In the genomic region with DNA sequence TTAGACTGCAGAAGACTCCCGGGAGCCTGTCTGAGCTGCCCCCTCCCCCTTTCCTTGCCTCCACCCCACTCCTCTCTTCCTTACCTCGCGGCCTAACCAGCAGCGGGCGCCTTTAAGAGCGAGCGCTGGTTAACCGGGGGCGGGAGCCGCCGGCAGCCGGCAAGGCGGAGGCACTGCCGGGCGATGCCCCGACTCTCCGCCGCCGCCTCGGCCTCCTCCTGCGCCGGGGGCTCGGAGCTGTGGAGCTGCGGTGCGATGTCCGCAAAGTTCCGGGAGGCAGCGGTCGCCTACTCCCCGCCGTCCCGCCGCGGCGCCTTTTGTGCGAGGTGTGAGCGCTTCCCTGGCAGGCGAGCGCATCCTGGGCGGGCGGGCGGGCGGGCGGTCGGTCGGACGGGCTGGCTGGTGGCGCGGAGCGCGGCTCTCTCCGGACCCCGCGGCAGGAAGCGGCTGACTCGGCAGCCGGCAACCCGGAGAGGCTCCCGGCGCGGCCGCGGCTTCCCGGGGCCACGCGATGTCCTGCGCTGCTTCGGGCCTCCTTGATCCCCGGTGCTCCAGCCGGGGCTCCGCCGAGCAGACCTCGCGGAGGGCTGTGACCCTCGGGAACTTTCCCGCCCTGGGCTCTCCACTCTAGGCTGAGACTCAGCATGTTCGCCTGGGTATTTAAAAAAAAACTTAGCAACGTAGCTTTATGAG, we compare ENCODE assay signal across 8 mouse cellular contexts. TPM values are rescaled to one million over a fixed set of nuclear protein-coding genes. Genes with fewer than 3 reads are reported as not detected.
DNase-seq lines count a peak whose midpoint lies in the region; ATAC-seq lines count a peak whose summit lies in the region.

A gene (plus strand): TSS at position 109 of the 693 bp plus-strand sequence.

- 0 out of 2 replicates have a peak, but pooled peaks have one; percentile 27 for ATAC-seq in megakaryocyte, adult 5-6 weeks (ENCODE audit: poor library complexity, severe bottlenecking)

- peak; percentile 61 to 70 for DNase-seq in adrenal gland, adult 18-20 months (ENCODE audit: low spot score in 2 of 2)
- DNase-seq in embryo, embryonic 10 days (ENCODE audit: low spot score): peak; percentile 72
- DNase-seq in gastrocnemius, postnatal 14 days: peak; percentile 63
- DNase-seq in induced T-regulatory cell, adult 2 months (ENCODE audit: low read depth): peak; percentile 3
- peak; percentile 36 to 67 for DNase-seq in left cerebral cortex, adult 9 months (ENCODE audit: low spot score in 2 of 2)
- DNase-seq in right cerebral cortex, postnatal 14 days: peak; percentile 76
- no peak for DNase-seq in T-cell, adult 2 months (ENCODE audit: low spot score)

- intact Hi-C loops in gastrocnemius, postnatal 14 days (cut with DNase I; ENCODE audit: low total_unique reads): no loop called here

RNA-seq across cellular contexts. Expression of the gene that starts here (rescaled TPM):
- 1 to 10 TPM; 2.0 to 4.3 TPM for total RNA-seq in adrenal gland, adult 18-20 months (2021)
- 1 to 10 TPM; 1.1 to 2.2 TPM for total RNA-seq in gastrocnemius, postnatal 14 days (2021)
- total RNA-seq in megakaryocyte, adult 5-6 weeks (2015): not detected in 2 replicates
- not detected in 2 replicates for total RNA-seq in megakaryocyte, adult 5-6 weeks (2017)

Comparison
In these comparisons a context has a peak if more than half of its experiments do, and no peak if none do; other contexts are left out.
1. Peak in ATAC-seq in megakaryocyte, adult 5-6 weeks; RNA of the gene not detected or under 1 TPM.